Mouse (Mus musculus) forebrain, embryonic 10.5 days (tissue): ENCODE results near the gene Olfr504. TPM values are rescaled to one million over a fixed set of nuclear protein-coding genes. Genes with fewer than 3 reads are reported as not detected.
"Not testable (repeated sequence)": the region's sequence is repeated elsewhere in the genome, so short reads cannot be mapped to it uniquely, and the experiment has no call there.

Experiments used
- DNase-seq: peaks from one replicate; pipeline ENCODE4 v3.0.0-alpha.2; 2017; ENCODE audit warnings: low spot score; ENCODE audit errors: extremely low spot score
- H3K27ac ChIP-seq: fragments of 300-500 bp; sonication (generic); 2 replicates; pipeline ENCODE4 v1.5.1; 2016; ENCODE audit warnings: mild to moderate bottlenecking
- H3K27me3 ChIP-seq: fragments of 300-500 bp; sonication (generic); 2 replicates; pipeline ENCODE4 v1.6.1; 2016; ENCODE audit warnings: mild to moderate bottlenecking; ENCODE audit not compliant: poor library complexity, severe bottlenecking
- H3K36me3 ChIP-seq: fragments of 300-500 bp; sonication (generic); replicated peaks from 2 replicates; pipeline ENCODE4 v1.6.1; 2016; ENCODE audit warnings: mild to moderate bottlenecking, moderate library complexity
- H3K4me1 ChIP-seq: fragments of 300-500 bp; sonication (generic); 2 replicates; pipeline ENCODE4 v1.6.1; 2016
- H3K4me3 ChIP-seq: fragments of 300-500 bp; sonication (generic); 2 replicates; pipeline ENCODE4 v1.5.1; 2016; ENCODE audit warnings: mild to moderate bottlenecking, moderate library complexity
- H3K9me3 ChIP-seq: fragments of 300-500 bp; sonication (generic); 2 replicates; pipeline ENCODE4 v1.6.1; 2016; ENCODE audit warnings: mild to moderate bottlenecking, moderate library complexity
- WGBS: fragments of 180-500 bp; shearing (Covaris S2); methylation state at CpG from one replicate; pipeline ENCODE4 v1.1.7; 2016; 5-methylcytosine and 5-hydroxymethylcytosine counted together
- polyA plus RNA-seq: library from polyadenylated mRNA; unstranded; fragments of >200 nt; fragmentation: Nextera tagmentation; extraction: Ambion mirVana; gene quantifications from 2 replicates; pipeline ENCODE4 v1.2.1, GENCODE M21; 2016

Gene Olfr504
- polyA plus RNA-seq: not detected in 2 replicates

DNA sequence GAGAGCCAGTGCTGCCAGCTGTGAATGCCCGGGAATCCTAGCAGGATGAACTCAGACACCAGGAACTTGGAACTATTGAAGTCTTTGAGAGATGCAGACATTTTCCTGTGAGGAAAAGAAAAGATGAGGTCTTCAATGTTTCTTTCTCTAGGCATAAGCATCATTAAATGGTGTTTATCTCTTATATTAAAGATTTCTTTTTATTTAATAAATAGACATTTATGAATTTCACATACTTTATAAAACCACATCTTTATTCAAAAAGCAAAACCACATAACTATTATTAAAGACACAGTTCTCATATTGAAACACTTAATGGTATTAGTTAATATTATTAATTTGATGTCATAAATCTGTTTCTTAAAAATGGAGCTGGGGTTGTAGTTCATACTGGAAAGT, at the start of gene Olfr504:
Gene Olfr504, minus strand, starts transcription at position 101 of the 400 bp plus-strand sequence.
- DNase-seq: no peak
- Histone ChIP-seq H3K27ac (no peak within 1 kb of the TSS), H3K4me3 (no peak within 1 kb of the TSS), H3K36me3 (no peaks in the 10 kb centered on the region), H3K27me3 (no peaks in the 10 kb centered on the region), H3K4me1 (no peaks in the 10 kb centered on the region), H3K9me3 (peaks cover 4% of the 10 kb centered on the region; the same call in 1 of the 2 replicates)
- WGBS: 92% methylated on average over 1 of the region's 1 CpGs

- 96% methylated on average over 2 of the region's 2 CpGs for WGBS
- H3K27ac ChIP-seq: no peak overlapping the region
- no peak overlapping the region for H3K4me3 ChIP-seq
- H3K9me3 ChIP-seq: no peaks in the 10 kb centered on the region
- H3K4me1 ChIP-seq: no peaks in the 10 kb centered on the region
- no peaks in the 10 kb centered on the region for H3K27me3 ChIP-seq
- no peak for DNase-seq
- H3K36me3 ChIP-seq: no peaks in the 10 kb centered on the region
Measured at GRCm38 (mm10) chr7:108614110-108614509, 48.5 kb upstream of the Olfr504 start.

GRCm38 (mm10) chr7:108610487-108610886, 44.9 kb upstream of the Olfr504 start, which contains the start of gene Olfr506:
Gene Olfr506, plus strand, starts transcription at chr7:108610787.
- no peak for DNase-seq
- Histone ChIP-seq H3K27ac (no peak within 1 kb of the TSS), H3K4me3 (no peak within 1 kb of the TSS), H3K4me1 (no peaks in the 10 kb centered on the region), H3K27me3 (no peaks in the 10 kb centered on the region), H3K36me3 (no peaks in the 10 kb centered on the region), H3K9me3 (no peaks in the 10 kb centered on the region)

- not testable (repeated sequence) for H3K27me3 ChIP-seq, H3K4me1 ChIP-seq, H3K4me3 ChIP-seq, H3K9me3 ChIP-seq, H3K27ac ChIP-seq, H3K36me3 ChIP-seq, DNase-seq
- 89% methylated on average over 3 of the region's 3 CpGs for WGBS
Measured at GRCm38 (mm10) chr7:108601916-108602315, 36.3 kb upstream of the Olfr504 start.

- H3K4me3 ChIP-seq: no peak overlapping the region
- no peaks in the 10 kb centered on the region for H3K4me1 ChIP-seq
- no peak for DNase-seq
- WGBS: 94% methylated on average over 1 of the region's 1 CpGs
- no peaks in the 10 kb centered on the region for H3K27me3 ChIP-seq
- no peak overlapping the region for H3K27ac ChIP-seq
- H3K36me3 ChIP-seq: no peaks in the 10 kb centered on the region
- no peaks in the 10 kb centered on the region for H3K9me3 ChIP-seq
Measured at GRCm38 (mm10) chr7:108589797-108590196, 24.2 kb upstream of the Olfr504 start.

GRCm38 (mm10) chr7:108544227-108544626, 21.4 kb downstream of the Olfr504 start, which contains the start of gene Olfr503:
Gene Olfr503, plus strand, starts transcription at chr7:108544527.
- WGBS: 67% methylated on average over 1 of the region's 1 CpGs
- not testable (repeated sequence) for H3K9me3 ChIP-seq, H3K36me3 ChIP-seq, DNase-seq, H3K27me3 ChIP-seq, H3K4me1 ChIP-seq, H3K27ac ChIP-seq, H3K4me3 ChIP-seq

DNA sequence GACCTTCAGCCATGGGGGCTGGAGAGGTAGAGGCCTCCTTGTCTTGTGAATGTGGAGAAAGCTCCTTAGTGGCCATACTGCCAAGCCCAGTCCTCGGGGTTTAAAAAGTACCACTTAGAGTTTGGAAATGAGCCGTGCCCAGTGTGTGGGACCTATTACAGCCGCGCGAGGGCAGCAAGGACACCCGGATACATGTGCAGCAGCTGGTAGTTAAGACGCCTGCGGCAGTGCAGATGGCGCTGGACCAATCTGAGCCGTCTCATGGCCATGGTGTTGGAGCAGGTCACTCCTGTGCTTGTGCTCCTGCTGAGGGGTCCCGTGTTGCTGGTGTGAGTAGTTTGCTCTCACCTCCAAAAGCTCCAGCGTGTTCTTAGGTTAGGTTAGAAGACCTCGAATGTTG, 23.2 kb downstream of the Olfr504 start:
- Histone ChIP-seq H3K9me3 (no peaks in the 10 kb centered on the region), H3K27me3 (no peaks in the 10 kb centered on the region), H3K36me3 (no peaks in the 10 kb centered on the region), H3K27ac (no peak overlapping the region), H3K4me3 (no peak overlapping the region), H3K4me1 (no peaks in the 10 kb centered on the region)
- no peak for DNase-seq
- 87% methylated on average over 13 of the region's 13 CpGs for WGBS

GRCm38 (mm10) chr7:108524965-108525364, 40.6 kb downstream of the Olfr504 start, which contains the start of gene Olfr502:
Gene Olfr502, minus strand, starts transcription at chr7:108525065.
- Histone ChIP-seq H3K36me3 (no peaks in the 10 kb centered on the region), H3K9me3 (peaks cover 2% of the 10 kb centered on the region; the same call in 1 of the 2 replicates), H3K4me1 (no peaks in the 10 kb centered on the region), H3K27me3 (no peaks in the 10 kb centered on the region), H3K27ac (no peak within 1 kb of the TSS), H3K4me3 (no peak within 1 kb of the TSS)
- 81% methylated on average over 1 of the region's 1 CpGs for WGBS
- DNase-seq: no peak

Other genes with a start within 250 kb of the Olfr504 start
- not detected in 2 replicates for gene Olfr492, start 242.1 kb downstream of the Olfr504 start, polyA plus RNA-seq
- gene Olfr493, start 218.8 kb downstream of the Olfr504 start, polyA plus RNA-seq: not detected in 2 replicates
- gene Olfr494, start 200.5 kb downstream of the Olfr504 start, polyA plus RNA-seq: not detected in 2 replicates
- not detected in 2 replicates for gene Olfr495, start 172.6 kb downstream of the Olfr504 start, polyA plus RNA-seq
- gene Olfr497, start 145.4 kb downstream of the Olfr504 start, polyA plus RNA-seq: not detected in 2 replicates
- not detected in 2 replicates for gene Olfr498, start 100.5 kb downstream of the Olfr504 start, polyA plus RNA-seq
- not detected in 2 replicates for gene Olfr502, start 40.7 kb downstream of the Olfr504 start, polyA plus RNA-seq
- not detected in 2 replicates for gene Olfr503, start 21.3 kb downstream of the Olfr504 start, polyA plus RNA-seq
- not detected in 2 replicates for gene Olfr506, start 45.0 kb upstream of the Olfr504 start, polyA plus RNA-seq
- gene Olfr507, start 56.0 kb upstream of the Olfr504 start, polyA plus RNA-seq: not detected in 2 replicates
- gene Olfr508, start 64.2 kb upstream of the Olfr504 start, polyA plus RNA-seq: not detected in 2 replicates
- gene Olfr509, start 86.1 kb upstream of the Olfr504 start, polyA plus RNA-seq: not detected in 2 replicates
- not detected in 2 replicates for gene Olfr510, start 100.6 kb upstream of the Olfr504 start, polyA plus RNA-seq
- not detected in 2 replicates for gene Olfr512, start 147.5 kb upstream of the Olfr504 start, polyA plus RNA-seq
- gene Olfr513, start 185.2 kb upstream of the Olfr504 start, polyA plus RNA-seq: not detected in 2 replicates